Mouse (Mus musculus) bone marrow, adult 2 months (tissue): ENCODE measurements around the gene Upf2.

Source experiments
- CTCF ChIP-seq: fragments of 200-500 bp; IDR thresholded peaks from 2 replicates; pipeline ENCODE4 v1.5.1; 2011; ENCODE audit warnings: low read length, control low read depth; ENCODE audit not compliant: control insufficient read depth, insufficient read depth
- POLR2A ChIP-seq: fragments of 200-500 bp; IDR thresholded peaks from 2 replicates; pipeline ENCODE4 v1.6.1; 2011; ENCODE audit warnings: low read depth, mild to moderate bottlenecking, control low read depth, low read length, borderline replicate concordance; ENCODE audit not compliant: control insufficient read depth

- TF ChIP-seq CTCF: no peak
- no peak for TF ChIP-seq POLR2A
Measured at GRCm38 (mm10) chr2:6083696-6084095, 132.4 kb downstream of the Upf2 start.
